Mouse (Mus musculus) urinary bladder, postnatal 14 days (tissue): ENCODE data around the gene Xntrpc.
"Not testable (repeated sequence)": the region's sequence is repeated elsewhere in the genome, so short reads cannot be mapped to it uniquely, and the experiment has no call there.

ENCODE experiments used
- DNase-seq: peaks from one replicate; pipeline ENCODE4 v3.0.0; 2021; ENCODE audit warnings: low spot score

The Xntrpc gene

GRCm38 (mm10) chr7:102065046-102065891 lies at the start of gene Xntrpc, which contains the start of the genes Rnf121 and Xndc1:
Gene Xntrpc (plus strand): TSS chr7:102065713.
Gene Rnf121 (minus strand): TSS chr7:102065469.
Gene Xndc1 (plus strand): TSS chr7:102065511.
- peak; percentile 93 for DNase-seq

GRCm38 (mm10) chr7:102016936-102017335 lies 48.6 kb upstream of the Xntrpc start:
- DNase-seq: no peak

- DNase-seq: no peak
Measured at GRCm38 (mm10) chr7:102017452-102017851, 48.1 kb upstream of the Xntrpc start.

GRCm38 (mm10) chr7:102018034-102018433 lies 47.5 kb upstream of the Xntrpc start:
- no peak for DNase-seq

- no peak for DNase-seq
Measured at GRCm38 (mm10) chr7:102018590-102018989, 46.9 kb upstream of the Xntrpc start, which contains the start of gene Il18bp. Gene Il18bp (minus strand): TSS chr7:102018690.

GRCm38 (mm10) chr7:102019362-102019761 lies 46.2 kb upstream of the Xntrpc start:
- DNase-seq: no peak

GRCm38 (mm10) chr7:102020934-102021333 lies 44.6 kb upstream of the Xntrpc start:
- not testable (repeated sequence) for DNase-seq

GRCm38 (mm10) chr7:102023821-102024220 lies 41.7 kb upstream of the Xntrpc start:
- DNase-seq: no peak

- no peak for DNase-seq
Measured at GRCm38 (mm10) chr7:102025187-102026119, 40.1 kb upstream of the Xntrpc start.

- no peak for DNase-seq
Measured at GRCm38 (mm10) chr7:102034904-102035303, 30.6 kb upstream of the Xntrpc start.

GRCm38 (mm10) chr7:102035534-102035933 lies 30.0 kb upstream of the Xntrpc start:
- no peak for DNase-seq

GRCm38 (mm10) chr7:102037318-102037717 lies 28.2 kb upstream of the Xntrpc start:
- no peak for DNase-seq

GRCm38 (mm10) chr7:102042314-102042713 lies 23.2 kb upstream of the Xntrpc start:
- DNase-seq: peak; percentile 24

GRCm38 (mm10) chr7:102048524-102048923 lies 17.0 kb upstream of the Xntrpc start:
- DNase-seq: not testable (repeated sequence)

GRCm38 (mm10) chr7:102061353-102061752 lies 4.2 kb upstream of the Xntrpc start:
- DNase-seq: no peak

- no peak for DNase-seq
Measured at GRCm38 (mm10) chr7:102062203-102062602, 3.3 kb upstream of the Xntrpc start.

- DNase-seq: no peak
Measured at GRCm38 (mm10) chr7:102063891-102064290, 1.6 kb upstream of the Xntrpc start.

- no peak for DNase-seq
Measured at GRCm38 (mm10) chr7:102064655-102065045, 863 bp upstream of the Xntrpc start.

GRCm38 (mm10) chr7:102066363-102066762 lies 850 bp downstream of the Xntrpc start:
- DNase-seq: no peak

- no peak for DNase-seq
Measured at GRCm38 (mm10) chr7:102076714-102077296, 11.3 kb downstream of the Xntrpc start.

GRCm38 (mm10) chr7:102078517-102078916 lies 13.0 kb downstream of the Xntrpc start:
- peak; percentile 41 for DNase-seq

- DNase-seq: no peak
Measured at GRCm38 (mm10) chr7:102080311-102080710, 14.8 kb downstream of the Xntrpc start.
